Mouse (Mus musculus) kidney, adult 2 months (tissue): ENCODE results near the gene Slc13a1.

Experiments
- CTCF ChIP-seq: fragments of 200-500 bp; conservative IDR thresholded peaks from 2 replicates; pipeline ENCODE4 v1.5.1; 2011; ENCODE audit warnings: low read depth, mild to moderate bottlenecking, control low read depth, low read length, moderate library complexity, mixed read lengths; ENCODE audit not compliant: insufficient read depth, insufficient read length
- POLR2A ChIP-seq: fragments of 200-500 bp; IDR thresholded peaks from one replicate; pipeline ENCODE4 v1.6.1; 2011; ENCODE audit warnings: low read depth, low read length, control low read depth

GRCm38 (mm10) chr6:24055086-24055485 lies 112.8 kb downstream of the Slc13a1 start:
- TF ChIP-seq POLR2A (no peak), CTCF (no peak)
